Mouse (Mus musculus): ENCODE results near the gene Qprt. TPM values are rescaled to one million over a fixed set of nuclear protein-coding genes. Genes with fewer than 3 reads are reported as not detected.

Qprt gene
- polyA plus RNA-seq, 1 experiment from 2014 or later, result 3.2 TPM

DNA sequence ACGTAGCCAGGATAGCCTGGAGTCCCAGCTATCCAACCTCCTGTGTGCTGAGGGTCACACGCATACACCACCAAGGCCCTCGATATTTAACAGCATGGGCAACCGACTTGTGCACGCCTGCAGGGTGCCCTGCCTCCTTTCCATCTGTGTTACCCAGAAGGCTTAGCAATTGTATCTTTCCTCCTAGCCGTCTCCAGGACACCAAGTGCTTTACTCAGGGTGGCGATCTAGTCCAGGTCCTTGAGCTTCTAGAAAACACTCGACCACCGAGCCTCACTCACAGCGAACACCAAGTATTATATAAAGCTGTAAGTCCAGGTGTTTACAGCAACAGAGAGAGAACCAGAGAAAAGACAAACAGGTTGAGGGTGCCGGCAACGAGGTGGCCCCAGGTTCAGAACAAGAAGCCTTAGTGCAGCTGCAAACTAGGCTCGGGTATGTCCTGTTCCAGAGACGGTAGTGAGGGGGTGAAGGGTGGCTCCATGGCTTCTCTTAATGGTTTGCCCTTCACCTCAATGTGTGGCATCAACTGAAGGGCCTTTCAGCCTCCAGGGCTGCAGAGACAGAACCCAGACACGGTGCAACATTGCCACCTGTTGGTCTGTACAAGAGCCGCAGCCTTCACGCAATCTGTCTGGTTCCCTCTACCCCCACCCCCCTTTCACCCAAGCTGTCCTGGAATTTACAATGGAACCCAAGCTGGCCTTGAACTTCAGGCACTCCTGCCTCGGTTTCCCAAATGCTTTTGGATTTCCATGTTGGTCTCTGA lies 11.6 kb downstream of the Qprt start:
- Histone ChIP-seq H3K4me1 (peaks cover 4% of the 10 kb centered on the region; the same call in 1 of the 2 replicates), H3K4me2 (no peak overlapping the region), H3K9ac (0 out of 2 replicates have a peak overlapping the region, but pooled peaks have one; percentile 5), H3K27ac (replicated peaks) (no peak overlapping the region), H3K9me3 (no peaks in the 10 kb centered on the region), H3K4me3 (no peak overlapping the region), H3K27me3 (replicated peaks) (peaks cover 38% of the 10 kb centered on the region), H3K36me3 (no peaks in the 10 kb centered on the region)
- no peak for ATAC-seq (ENCODE audit: extremely low read depth, insufficient number of reproducible peaks, low FRiP score, low TSS enrichment)
- 40% methylated on average over 18 of the region's 18 CpGs for WGBS

DNA sequence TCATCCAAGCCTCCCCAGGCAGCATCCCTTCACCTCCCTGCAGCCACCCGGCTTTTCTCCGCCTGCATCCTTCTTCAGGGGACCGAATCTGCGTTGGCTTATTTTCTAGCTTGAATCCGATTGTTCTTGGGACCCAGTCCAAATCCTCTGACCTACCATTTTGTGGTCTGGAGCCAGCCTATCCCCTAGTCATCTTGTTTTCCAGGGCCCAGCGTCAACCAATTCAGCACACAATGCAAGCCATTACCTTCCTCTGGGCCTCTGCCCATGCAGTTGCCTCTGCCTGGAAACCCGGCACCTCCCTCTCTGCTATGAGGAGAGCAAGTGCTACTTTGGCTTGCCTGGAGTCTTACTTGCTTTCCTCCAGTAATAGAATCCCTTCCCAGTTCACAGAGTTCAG lies 16.5 kb downstream of the Qprt start:
- Histone ChIP-seq H3K4me2 (no peak overlapping the region), H3K27ac (replicated peaks) (no peak overlapping the region), H3K9me3 (no peaks in the 10 kb centered on the region), H3K36me3 (no peaks in the 10 kb centered on the region), H3K9ac (no peak overlapping the region), H3K4me1 (no peaks in the 10 kb centered on the region; the same call in 1 of the 2 replicates), H3K4me3 (no peak overlapping the region), H3K27me3 (replicated peaks) (peaks cover 32% of the 10 kb centered on the region)
- no peak for ATAC-seq (ENCODE audit: extremely low read depth, insufficient number of reproducible peaks, low FRiP score, low TSS enrichment)
- WGBS, result 71% methylated on average over 7 of the region's 7 CpGs

DNA sequence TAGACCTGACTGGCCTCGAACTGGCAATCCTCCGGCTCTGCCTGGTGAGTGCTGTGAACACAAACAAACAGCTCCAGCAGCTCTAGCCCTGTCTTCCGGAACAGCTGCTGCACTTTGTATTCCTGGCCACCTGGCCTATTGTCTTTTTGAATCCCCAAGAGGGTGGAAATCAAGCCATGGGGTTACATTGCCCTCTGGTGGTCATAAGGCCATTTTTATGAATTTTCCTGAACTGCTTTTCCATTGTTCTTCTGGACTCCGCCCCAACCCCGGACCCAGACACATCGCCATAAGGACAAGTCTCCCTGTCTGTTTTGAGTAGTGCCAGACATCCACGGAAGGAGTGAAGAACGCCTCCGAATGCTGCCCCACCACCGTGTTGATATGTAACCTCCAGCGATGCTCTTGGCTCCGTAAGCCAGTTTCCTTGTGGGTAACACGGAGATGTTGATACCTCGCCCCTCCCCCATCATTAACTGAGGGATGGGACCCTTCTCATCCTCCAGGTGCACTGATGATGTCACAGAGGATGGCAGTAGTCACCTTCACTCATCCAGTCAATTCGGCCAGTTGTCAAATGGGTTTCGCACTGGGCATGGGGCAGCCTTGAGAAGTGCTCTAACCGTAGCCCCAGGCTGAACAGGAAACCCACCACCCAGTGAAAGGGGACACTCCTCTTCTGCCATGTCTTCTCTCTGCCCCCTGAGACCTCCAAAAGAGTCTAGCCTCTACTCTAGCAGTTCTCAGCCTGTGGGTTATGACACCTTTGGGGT lies 17.3 kb downstream of the Qprt start:
- Histone ChIP-seq H3K27ac (replicated peaks) (no peak overlapping the region), H3K4me3 (peak overlapping the region; percentile 47), H3K4me2 (peak overlapping the region; percentile 72), H3K36me3 (no peaks in the 10 kb centered on the region), H3K4me1 (no peaks in the 10 kb centered on the region; the same call in 1 of the 2 replicates), H3K9ac (peak overlapping the region; percentile 80), H3K9me3 (no peaks in the 10 kb centered on the region), H3K27me3 (replicated peaks) (peaks cover 32% of the 10 kb centered on the region)
- WGBS, result 13% methylated on average over 17 of the region's 17 CpGs
- no peak for ATAC-seq (ENCODE audit: extremely low read depth, insufficient number of reproducible peaks, low FRiP score, low TSS enrichment)

- no peak overlapping the region for H3K4me2 ChIP-seq
- 56% methylated on average over 6 of the region's 6 CpGs for WGBS
- no peak overlapping the region for H3K4me3 ChIP-seq
- H3K9me3 ChIP-seq, result no peaks in the 10 kb centered on the region
- H3K4me1 ChIP-seq, result no peaks in the 10 kb centered on the region; the same call in 1 of the 2 replicates
- peaks cover 29% of the 10 kb centered on the region for H3K27me3 ChIP-seq (replicated peaks)
- no peak for ATAC-seq (ENCODE audit: extremely low read depth, insufficient number of reproducible peaks, low FRiP score, low TSS enrichment)
- H3K27ac ChIP-seq (replicated peaks), result no peak overlapping the region
- H3K36me3 ChIP-seq, result no peaks in the 10 kb centered on the region
- 0 out of 2 replicates have a peak overlapping the region, but pooled peaks have one; percentile 6 for H3K9ac ChIP-seq
These were observed 18.1 kb downstream of the Qprt start for GRCm38 (mm10) chr7:127103960-127104359.

DNA sequence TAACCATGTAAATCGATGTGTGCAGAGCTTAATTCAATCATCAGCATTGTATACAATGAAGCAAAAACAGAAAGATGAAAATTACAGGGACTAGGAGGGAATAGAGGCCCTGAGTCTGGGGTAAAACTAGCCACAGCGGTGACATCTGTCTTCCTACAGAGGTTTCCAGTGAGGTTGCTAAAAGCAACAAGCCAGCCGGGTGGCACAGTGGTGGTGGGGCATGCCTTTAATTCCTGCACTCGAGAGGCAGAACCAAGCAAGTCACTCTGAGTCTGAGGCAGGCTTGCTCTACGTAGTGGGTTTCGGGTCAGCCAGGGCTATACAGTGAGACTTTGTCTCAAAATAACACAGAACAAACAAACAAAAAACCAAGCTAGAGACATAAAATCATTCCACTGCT lies 19.9 kb downstream of the Qprt start:
- no peaks in the 10 kb centered on the region; the same call in 1 of the 2 replicates for H3K4me1 ChIP-seq
- no peaks in the 10 kb centered on the region for H3K9me3 ChIP-seq
- H3K27ac ChIP-seq (replicated peaks), result no peak overlapping the region
- WGBS, result 58% methylated on average over 6 of the region's 6 CpGs
- no peak overlapping the region for H3K4me3 ChIP-seq
- no peak for ATAC-seq (ENCODE audit: extremely low read depth, insufficient number of reproducible peaks, low FRiP score, low TSS enrichment)
- H3K27me3 ChIP-seq (replicated peaks), result peaks cover 14% of the 10 kb centered on the region
- 0 out of 2 replicates have a peak overlapping the region, but pooled peaks have one; percentile 24 for H3K9ac ChIP-seq
- no peaks in the 10 kb centered on the region for H3K36me3 ChIP-seq
- no peak overlapping the region for H3K4me2 ChIP-seq

GRCm38 (mm10) chr7:127101451-127102016 lies 20.5 kb downstream of the Qprt start:
- H3K9me3 ChIP-seq, result no peaks in the 10 kb centered on the region
- H3K4me3 ChIP-seq, result no peak overlapping the region
- H3K36me3 ChIP-seq, result no peaks in the 10 kb centered on the region
- WGBS, result 6% methylated on average over 2 of the region's 2 CpGs
- H3K27ac ChIP-seq (replicated peaks), result no peak overlapping the region
- peaks cover 11% of the 10 kb centered on the region; the same call in 1 of the 2 replicates for H3K27me3 ChIP-seq (replicated peaks)
- H3K9ac ChIP-seq, result peak overlapping the region; percentile 24; the same call in 1 of the 2 replicates
- no peaks in the 10 kb centered on the region; the same call in 1 of the 2 replicates for H3K4me1 ChIP-seq
- ATAC-seq (ENCODE audit: extremely low read depth, insufficient number of reproducible peaks, low FRiP score, low TSS enrichment), result no peak
- no peak overlapping the region for H3K4me2 ChIP-seq

DNA sequence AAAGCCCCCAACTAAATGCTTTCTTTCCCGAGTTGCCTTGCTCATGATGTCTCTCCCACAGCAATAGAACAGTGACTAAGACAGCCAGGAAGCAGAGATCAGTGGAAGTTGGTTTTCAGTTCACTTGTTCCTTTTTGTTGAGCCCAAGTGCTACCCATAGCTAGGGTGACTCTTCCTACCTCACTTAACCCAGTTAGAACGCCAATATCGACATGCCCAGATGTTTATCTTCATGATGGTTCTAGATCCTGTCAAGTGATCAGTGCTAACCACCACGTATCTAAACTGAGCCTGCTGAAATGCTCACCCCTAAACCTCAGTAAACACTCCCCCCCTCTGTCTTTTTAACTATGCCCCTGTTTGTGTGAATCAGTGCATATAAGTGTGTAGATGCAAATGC lies 22.5 kb downstream of the Qprt start:
- WGBS, result 79% methylated on average over 4 of the region's 4 CpGs
- ATAC-seq (ENCODE audit: extremely low read depth, insufficient number of reproducible peaks, low FRiP score, low TSS enrichment), result no peak
- H3K4me3 ChIP-seq, result no peak overlapping the region
- no peaks in the 10 kb centered on the region for H3K27me3 ChIP-seq (replicated peaks)
- H3K9me3 ChIP-seq, result no peaks in the 10 kb centered on the region
- no peaks in the 10 kb centered on the region for H3K36me3 ChIP-seq
- no peaks in the 10 kb centered on the region; the same call in 1 of the 2 replicates for H3K4me1 ChIP-seq
- no peak overlapping the region for H3K4me2 ChIP-seq
- no peak overlapping the region for H3K9ac ChIP-seq
- H3K27ac ChIP-seq (replicated peaks), result no peak overlapping the region

- Histone ChIP-seq H3K9ac (no peak overlapping the region), H3K27ac (replicated peaks) (no peak overlapping the region), H3K9me3 (no peaks in the 10 kb centered on the region), H3K27me3 (replicated peaks) (no peaks in the 10 kb centered on the region), H3K4me1 (no peaks in the 10 kb centered on the region), H3K36me3 (no peaks in the 10 kb centered on the region), H3K4me3 (no peak overlapping the region), H3K4me2 (no peak overlapping the region)
- no peak for ATAC-seq (ENCODE audit: extremely low read depth, insufficient number of reproducible peaks, low FRiP score, low TSS enrichment)
- 85% methylated on average over 4 of the region's 4 CpGs for WGBS
These were observed 23.1 kb downstream of the Qprt start for GRCm38 (mm10) chr7:127098950-127099349.

- Histone ChIP-seq H3K27ac (replicated peaks) (no peak overlapping the region), H3K4me2 (no peak overlapping the region), H3K4me3 (no peak overlapping the region), H3K36me3 (no peaks in the 10 kb centered on the region), H3K9ac (no peak overlapping the region), H3K4me1 (no peaks in the 10 kb centered on the region), H3K27me3 (replicated peaks) (no peaks in the 10 kb centered on the region), H3K9me3 (no peaks in the 10 kb centered on the region)
- no peak for ATAC-seq (ENCODE audit: extremely low read depth, insufficient number of reproducible peaks, low FRiP score, low TSS enrichment)
- WGBS, result 78% methylated on average over 5 of the region's 5 CpGs
These were observed 23.5 kb downstream of the Qprt start for GRCm38 (mm10) chr7:127098521-127098920.

DNA sequence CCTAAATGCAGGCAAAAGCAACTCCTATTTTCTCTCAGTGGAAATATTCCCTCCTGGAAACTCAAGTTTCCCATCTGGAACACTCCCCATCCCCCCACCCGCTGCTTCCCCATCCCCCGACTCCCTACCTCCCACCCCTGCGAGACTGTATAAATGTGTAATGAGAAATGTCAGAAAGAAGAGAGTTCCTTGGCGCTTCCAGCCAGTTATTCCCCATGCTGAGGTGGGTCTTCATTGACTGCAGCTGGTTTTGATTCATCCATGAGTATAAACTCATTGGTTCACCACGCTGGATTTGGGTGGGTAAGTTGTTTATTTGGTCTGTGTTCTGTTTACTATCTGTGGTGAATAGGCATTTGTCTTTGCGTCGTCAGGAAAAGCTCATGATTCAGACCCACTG lies 25.6 kb downstream of the Qprt start:
- Histone ChIP-seq H3K9me3 (no peaks in the 10 kb centered on the region), H3K36me3 (no peaks in the 10 kb centered on the region), H3K27ac (replicated peaks) (no peak overlapping the region), H3K4me1 (no peaks in the 10 kb centered on the region; the same call in 1 of the 2 replicates), H3K9ac (no peak overlapping the region), H3K4me2 (no peak overlapping the region), H3K4me3 (no peak overlapping the region), H3K27me3 (replicated peaks) (no peaks in the 10 kb centered on the region)
- WGBS, result 72% methylated on average over 7 of the region's 7 CpGs
- ATAC-seq (ENCODE audit: extremely low read depth, insufficient number of reproducible peaks, low FRiP score, low TSS enrichment), result no peak

DNA sequence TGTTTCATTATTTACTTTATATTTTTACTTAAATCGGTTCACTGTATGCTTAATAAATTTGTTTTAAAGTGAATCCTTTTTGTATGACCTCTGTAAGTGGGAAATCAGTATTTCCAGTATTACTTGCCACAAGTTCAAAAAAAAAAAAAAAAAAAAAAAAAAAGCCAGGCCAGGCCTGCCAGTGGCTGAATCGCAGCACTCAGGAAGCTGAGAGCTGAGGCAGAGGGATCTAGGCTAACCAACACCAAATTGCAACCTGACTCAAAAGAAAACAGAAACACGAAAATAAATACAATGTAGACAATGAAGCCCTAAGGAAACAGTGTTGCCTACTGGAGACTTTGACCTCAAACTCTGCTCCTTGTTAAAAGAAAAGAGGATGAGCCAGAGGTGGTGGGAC lies 28.1 kb downstream of the Qprt start:
- Histone ChIP-seq H3K9me3 (no peaks in the 10 kb centered on the region), H3K4me3 (no peak overlapping the region), H3K36me3 (no peaks in the 10 kb centered on the region), H3K9ac (no peak overlapping the region), H3K27me3 (replicated peaks) (no peaks in the 10 kb centered on the region), H3K4me1 (peaks cover 7% of the 10 kb centered on the region), H3K27ac (replicated peaks) (no peak overlapping the region), H3K4me2 (no peak overlapping the region)
- no peak for ATAC-seq (ENCODE audit: extremely low read depth, insufficient number of reproducible peaks, low FRiP score, low TSS enrichment)
- 73% methylated on average over 3 of the region's 3 CpGs for WGBS
